Mouse (Mus musculus) kidney, postnatal 14 days (tissue): Measurements from ENCODE around the gene Adgrl1.
A peak's percentile ranks its signal among the peaks of the same experiment; 100 is the strongest.
"Not testable (repeated sequence)": the region's sequence is repeated elsewhere in the genome, so short reads cannot be mapped to it uniquely, and the experiment has no call there.

Source experiments
- DNase-seq: peaks from one replicate; pipeline ENCODE4 v3.0.0; 2022; ENCODE audit warnings: mixed read lengths

Adgrl1 gene

DNA sequence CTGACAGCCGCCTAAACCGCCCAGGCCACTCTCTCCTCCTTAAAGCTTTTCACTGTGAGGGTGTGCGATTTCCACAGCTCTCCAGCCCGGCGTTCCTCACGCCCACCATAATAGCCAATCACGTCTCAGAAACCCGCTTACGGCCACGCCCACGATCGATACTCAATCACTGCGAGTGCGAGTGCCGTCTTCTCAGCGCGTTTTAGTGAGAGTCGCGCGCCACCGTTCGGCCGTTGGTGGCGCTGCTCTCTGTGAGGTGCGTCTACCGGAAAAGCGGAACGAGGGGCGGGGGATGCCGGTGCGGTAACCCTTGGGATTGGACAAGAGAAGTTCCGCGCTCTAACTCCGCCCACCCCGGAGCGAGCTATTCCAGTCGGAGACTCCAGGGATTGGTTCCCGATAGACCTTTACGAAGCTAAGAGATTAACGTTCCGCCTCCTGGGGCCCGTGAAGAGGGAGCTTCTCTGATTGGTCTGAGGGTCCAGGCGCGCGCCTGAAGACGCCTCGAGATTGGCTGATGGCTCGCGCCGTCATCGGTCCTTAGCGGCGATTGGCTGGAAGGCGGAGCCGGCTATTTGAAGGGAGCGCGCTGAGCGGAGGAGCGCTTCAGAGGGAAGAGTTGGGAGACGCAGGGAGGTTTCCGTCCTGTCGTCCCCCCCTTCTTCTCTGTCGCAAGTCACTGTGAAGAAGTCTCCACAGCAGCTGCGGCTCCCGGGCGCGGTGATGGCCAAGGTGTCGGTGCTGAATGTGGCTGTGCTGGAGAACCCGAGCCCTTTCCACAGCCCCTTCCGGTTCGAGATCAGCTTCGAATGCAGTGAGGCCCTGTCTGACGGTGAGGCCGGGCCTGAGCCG lies 55.4 kb downstream of the Adgrl1 start, which contains the start of the genes Gm10644 and Asf1b:
Gene Gm10644, minus strand, starts transcription at position 100 of the 852 bp plus-strand sequence.
Gene Asf1b, plus strand, starts transcription at position 402 of the 852 bp plus-strand sequence.
- peak; percentile 100 for DNase-seq

GRCm38 (mm10) chr8:83955958-83956218 lies 56.0 kb downstream of the Adgrl1 start:
- no peak for DNase-seq

GRCm38 (mm10) chr8:83956789-83957188 lies 56.9 kb downstream of the Adgrl1 start:
- DNase-seq: no peak

DNA sequence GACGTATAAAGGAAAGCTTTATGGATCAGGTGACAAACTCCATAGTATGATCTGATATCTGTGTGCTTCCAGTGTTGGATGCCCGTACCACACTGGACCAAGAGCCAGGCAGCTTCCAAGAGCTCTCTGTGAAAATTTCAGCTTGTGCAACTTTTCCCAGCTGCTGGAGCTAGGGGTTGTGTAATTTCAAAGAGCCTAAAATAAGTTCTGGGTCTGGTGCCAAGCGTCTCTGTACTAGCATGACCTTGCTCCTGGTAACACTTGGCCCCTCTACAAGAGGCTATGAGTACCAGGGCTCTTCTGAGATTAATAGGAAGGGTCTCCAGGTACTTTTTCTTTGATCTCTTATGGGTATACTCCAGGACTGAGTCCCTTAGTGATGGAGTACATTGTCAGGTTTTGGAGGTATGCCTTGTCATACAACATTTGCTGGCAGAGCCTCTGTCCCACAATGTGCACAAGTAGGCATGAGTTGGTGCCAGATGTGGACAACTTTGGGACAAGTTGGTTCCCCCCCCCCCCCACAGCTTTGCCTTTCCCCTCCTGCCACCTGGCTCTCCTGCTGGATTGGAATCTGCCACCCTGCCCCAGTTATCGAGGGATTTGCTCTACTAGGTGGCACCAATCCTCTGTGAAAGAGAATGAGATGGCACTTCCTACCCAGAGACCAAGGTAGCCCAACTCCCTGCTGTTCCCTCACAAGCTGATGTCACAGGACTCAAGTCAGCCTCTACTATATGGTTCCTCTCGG lies 64.3 kb downstream of the Adgrl1 start:
- no peak for DNase-seq

- DNase-seq: no peak
Measured at GRCm38 (mm10) chr8:83967701-83968100, 67.8 kb downstream of the Adgrl1 start.

DNA sequence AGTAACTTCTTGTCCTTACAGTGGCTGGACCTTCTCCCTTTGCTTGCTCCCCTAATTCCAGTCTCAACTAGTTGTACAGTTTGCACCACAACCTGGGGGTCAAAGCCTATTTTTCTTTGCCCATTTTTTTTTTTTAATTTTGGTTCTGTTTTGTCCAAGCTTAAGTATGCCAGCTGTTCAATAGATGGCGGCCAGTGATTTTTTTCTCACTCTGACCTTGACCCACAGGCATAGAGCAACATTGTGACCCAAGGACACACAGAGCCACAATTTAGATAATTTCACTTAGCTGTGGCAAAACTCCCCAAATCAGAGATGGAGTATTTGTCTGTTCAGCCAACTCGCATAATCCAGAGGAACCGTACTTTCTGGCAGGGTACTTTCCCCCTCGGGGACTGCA lies 71.2 kb downstream of the Adgrl1 start:
- DNase-seq: no peak

GRCm38 (mm10) chr8:83971661-83972060 lies 71.8 kb downstream of the Adgrl1 start:
- DNase-seq: no peak

- peak; percentile 99 for DNase-seq
Measured at GRCm38 (mm10) chr8:83972150-83973120, 72.5 kb downstream of the Adgrl1 start, which contains the start of gene Prkaca. Gene Prkaca (plus strand): TSS chr8:83972993.

GRCm38 (mm10) chr8:83973161-83974031 lies 73.5 kb downstream of the Adgrl1 start:
- DNase-seq: peak; percentile 26

DNA sequence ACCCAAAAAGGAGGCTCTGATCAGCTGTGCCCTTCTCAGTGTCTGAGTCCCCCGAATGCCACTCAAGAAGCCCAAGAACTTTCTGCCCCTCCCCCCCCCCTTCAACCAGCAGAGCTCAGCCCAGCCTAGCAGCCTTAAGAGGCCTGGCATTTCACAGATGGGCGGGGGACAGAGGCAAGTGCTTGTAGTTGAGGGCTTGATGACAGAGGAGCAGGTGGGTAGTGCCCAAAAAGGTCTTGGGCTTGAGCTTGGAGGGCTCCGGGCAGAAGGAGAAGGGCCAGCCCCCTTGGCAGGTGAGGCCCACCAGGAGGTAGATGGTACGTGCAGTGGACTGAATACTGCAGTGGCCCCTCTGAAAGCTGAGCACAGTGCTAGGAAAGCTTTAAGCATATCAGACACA lies 74.6 kb downstream of the Adgrl1 start:
- no peak for DNase-seq

- DNase-seq: no peak
Measured at GRCm38 (mm10) chr8:83976101-83976630, 76.3 kb downstream of the Adgrl1 start.

DNA sequence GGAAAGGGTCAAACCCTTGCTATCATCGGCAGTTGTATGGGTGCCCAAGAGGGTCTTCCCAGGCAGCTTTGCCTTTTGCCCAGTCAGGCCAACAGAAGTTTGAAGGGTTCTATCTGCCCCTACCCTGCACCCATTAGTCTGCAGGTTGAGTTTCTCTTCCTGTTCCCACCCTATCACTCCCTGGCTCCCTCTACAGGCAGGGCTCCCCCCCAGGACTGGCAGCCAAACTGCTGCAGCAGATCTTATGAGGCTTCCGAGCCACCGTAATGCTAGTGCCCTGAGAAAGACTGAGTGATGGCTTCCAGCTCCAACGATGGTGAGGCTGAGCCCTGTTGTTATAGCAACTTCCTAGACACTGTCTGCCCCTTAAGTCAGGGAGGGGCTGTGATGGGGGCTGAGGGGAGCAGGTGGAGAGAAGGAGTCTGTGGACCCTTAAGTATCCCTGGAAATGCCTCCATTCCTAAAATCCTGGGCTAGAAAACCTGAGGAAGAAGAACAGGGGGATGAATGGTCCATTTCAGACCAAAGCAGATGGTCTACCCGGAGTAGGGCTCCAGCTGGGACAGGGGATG lies 77.0 kb downstream of the Adgrl1 start:
- DNase-seq: no peak

GRCm38 (mm10) chr8:83977646-83978045 lies 77.7 kb downstream of the Adgrl1 start:
- DNase-seq: peak; percentile 50

- DNase-seq: no peak
Measured at GRCm38 (mm10) chr8:83978200-83978599, 78.3 kb downstream of the Adgrl1 start.

GRCm38 (mm10) chr8:83980250-83980649 lies 80.3 kb downstream of the Adgrl1 start:
- no peak for DNase-seq

DNA sequence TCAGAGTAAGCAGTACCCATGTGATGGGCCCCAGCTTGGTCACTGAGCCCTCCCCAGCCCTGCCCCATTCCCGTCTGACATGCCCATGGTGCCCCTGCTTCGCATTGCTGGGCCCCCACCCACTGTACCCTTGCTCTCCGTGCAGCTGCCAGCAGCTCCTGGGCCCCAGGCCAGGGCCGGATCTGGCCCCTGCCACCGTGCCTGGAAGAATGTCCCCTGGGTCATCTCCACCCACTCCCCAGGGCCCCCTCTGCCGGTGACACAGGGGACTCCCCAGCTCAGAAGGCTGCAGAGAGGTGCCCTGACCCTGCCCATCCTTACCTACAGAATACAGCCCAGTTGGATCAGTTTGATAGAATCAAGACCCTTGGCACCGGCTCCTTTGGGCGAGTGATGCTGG lies 80.9 kb downstream of the Adgrl1 start:
- no peak for DNase-seq

GRCm38 (mm10) chr8:83981533-83981932 lies 81.6 kb downstream of the Adgrl1 start:
- no peak for DNase-seq

GRCm38 (mm10) chr8:83982449-83982848 lies 82.5 kb downstream of the Adgrl1 start:
- DNase-seq: no peak

GRCm38 (mm10) chr8:83983222-83983621 lies 83.3 kb downstream of the Adgrl1 start:
- DNase-seq: not testable (repeated sequence)

GRCm38 (mm10) chr8:83989243-83989642 lies 89.3 kb downstream of the Adgrl1 start:
- DNase-seq: no peak

- DNase-seq: no peak
Measured at GRCm38 (mm10) chr8:83990170-83990569, 90.3 kb downstream of the Adgrl1 start.
